Mouse (Mus musculus): ENCODE results near the gene Fbp1. TPM values are rescaled to one million over a fixed set of nuclear protein-coding genes. Genes with fewer than 3 reads are reported as not detected.

Fbp1 gene
- polyA plus RNA-seq, 1 experiment, result not detected

- H3K4me3 ChIP-seq (ENCODE audit: insufficient read depth, low read length), result no peak overlapping the region
- no peak overlapping the region for H3K27ac ChIP-seq (ENCODE audit: insufficient read depth, low read depth, low read length)
- TF ChIP-seq POLR2A (IDR thresholded peaks at IDR 0.05; ENCODE audit: borderline replicate concordance, low read depth, low read length) (no peak), CTCF (IDR thresholded peaks at IDR 0.05; ENCODE audit: low read depth, low read length) (no peak)
- H3K4me1 ChIP-seq (ENCODE audit: control insufficient read depth, insufficient read depth, low read length), result no peaks in the 10 kb centered on the region
These were observed 29.5 kb upstream of the Fbp1 start for GRCm38 (mm10) chr13:62917416-62918110.

- Histone ChIP-seq H3K4me1 (ENCODE audit: control insufficient read depth, insufficient read depth, low read length) (no peaks in the 10 kb centered on the region), H3K27ac (ENCODE audit: insufficient read depth, low read depth, low read length) (no peak overlapping the region), H3K4me3 (ENCODE audit: insufficient read depth, low read length) (no peak overlapping the region)
- no peak for TF ChIP-seq POLR2A (IDR thresholded peaks at IDR 0.05; ENCODE audit: borderline replicate concordance, low read depth, low read length)
- TF ChIP-seq CTCF (IDR thresholded peaks at IDR 0.05; ENCODE audit: low read depth, low read length), result no peak
These were observed 28.6 kb upstream of the Fbp1 start for GRCm38 (mm10) chr13:62916675-62917074.

DNA sequence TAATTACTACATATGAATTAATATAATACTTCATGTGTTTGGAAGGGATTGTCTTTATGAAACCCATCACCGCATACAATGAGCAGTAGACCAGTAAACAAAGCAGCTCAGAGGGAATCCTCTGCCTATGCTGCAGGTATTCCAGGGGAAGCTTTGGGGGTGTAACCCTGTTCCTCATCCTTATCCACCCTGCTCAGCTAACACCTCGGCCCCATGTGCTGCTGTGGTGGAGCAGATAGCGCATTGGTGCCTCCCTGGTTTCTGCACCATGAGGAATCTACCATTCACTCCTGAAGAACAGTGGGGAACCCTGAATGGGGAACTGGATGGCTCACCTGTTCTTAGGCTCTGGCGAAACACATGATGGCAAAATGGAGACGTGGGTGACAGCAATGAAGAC is 23.5 kb upstream of the Fbp1 start:
- no peaks in the 10 kb centered on the region for H3K4me1 ChIP-seq (ENCODE audit: control insufficient read depth, insufficient read depth, low read length)
- H3K27ac ChIP-seq (ENCODE audit: insufficient read depth, low read depth, low read length), result no peak overlapping the region
- no peak overlapping the region for H3K4me3 ChIP-seq (ENCODE audit: insufficient read depth, low read length)
- no peak for TF ChIP-seq POLR2A (IDR thresholded peaks at IDR 0.05; ENCODE audit: borderline replicate concordance, low read depth, low read length)
- no peak for TF ChIP-seq CTCF (IDR thresholded peaks at IDR 0.05; ENCODE audit: low read depth, low read length)

DNA sequence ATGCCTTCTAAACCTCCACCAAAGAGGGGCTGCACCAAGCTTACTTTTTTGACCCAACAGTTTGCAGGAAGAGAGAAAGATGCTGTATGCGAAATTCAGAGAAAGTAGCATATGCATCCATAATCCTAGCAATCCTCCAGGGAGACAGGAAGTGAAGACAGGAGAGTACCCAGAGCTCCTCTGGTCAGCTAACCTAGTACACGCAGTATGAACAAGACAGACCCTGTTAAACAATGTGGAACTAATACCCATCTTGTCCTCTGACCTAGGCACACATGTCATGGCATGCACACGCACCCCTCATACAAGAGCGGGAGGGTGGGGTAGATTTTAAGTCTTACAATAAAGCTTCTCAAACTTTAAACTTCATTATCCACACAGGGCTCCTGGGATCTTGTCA is 22.1 kb upstream of the Fbp1 start:
- H3K27ac ChIP-seq (ENCODE audit: insufficient read depth, low read depth, low read length), result no peak overlapping the region
- no peak for TF ChIP-seq POLR2A (IDR thresholded peaks at IDR 0.05; ENCODE audit: borderline replicate concordance, low read depth, low read length)
- no peak for TF ChIP-seq CTCF (IDR thresholded peaks at IDR 0.05; ENCODE audit: low read depth, low read length)
- H3K4me1 ChIP-seq (ENCODE audit: control insufficient read depth, insufficient read depth, low read length), result no peaks in the 10 kb centered on the region

DNA sequence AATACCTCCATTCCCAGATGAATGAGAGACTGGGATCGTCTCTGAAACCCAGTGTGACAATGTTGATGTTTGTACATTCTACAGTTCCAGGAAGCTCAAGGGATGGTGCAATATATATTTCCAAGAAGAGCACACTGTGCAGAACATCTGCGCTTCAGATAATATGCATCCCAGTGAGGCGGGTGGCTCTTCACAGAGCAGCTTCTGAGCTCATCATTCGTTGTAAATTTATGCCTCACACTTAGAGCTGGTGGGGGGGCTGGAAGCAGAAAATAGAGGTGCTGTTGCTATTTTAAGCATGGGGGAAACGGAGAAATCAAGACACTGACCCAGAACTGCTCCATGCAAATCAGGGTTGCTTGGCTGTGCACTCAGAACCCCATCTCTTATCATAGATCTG is 21.7 kb upstream of the Fbp1 start:
- no peak for TF ChIP-seq POLR2A (IDR thresholded peaks at IDR 0.05; ENCODE audit: borderline replicate concordance, low read depth, low read length)
- TF ChIP-seq CTCF (IDR thresholded peaks at IDR 0.05; ENCODE audit: low read depth, low read length), result no peak

More for the DNA sequence above, 22.1 kb upstream of the Fbp1 start:
- H3K4me3 ChIP-seq (ENCODE audit: insufficient read depth, low read length), result no peak overlapping the region

GRCm38 (mm10) chr13:62908163-62908559 is 20.1 kb upstream of the Fbp1 start:
- Histone ChIP-seq H3K4me3 (ENCODE audit: insufficient read depth, low read length) (no peak overlapping the region), H3K4me1 (ENCODE audit: control insufficient read depth, insufficient read depth, low read length) (no peaks in the 10 kb centered on the region), H3K27ac (ENCODE audit: insufficient read depth, low read depth, low read length) (no peak overlapping the region)
- TF ChIP-seq CTCF (IDR thresholded peaks at IDR 0.05; ENCODE audit: low read depth, low read length), result no peak
- no peak for TF ChIP-seq POLR2A (IDR thresholded peaks at IDR 0.05; ENCODE audit: borderline replicate concordance, low read depth, low read length)

More for the DNA sequence above, 21.7 kb upstream of the Fbp1 start:
- H3K4me3 ChIP-seq (ENCODE audit: insufficient read depth, low read length), result no peak overlapping the region
- H3K27ac ChIP-seq (ENCODE audit: insufficient read depth, low read depth, low read length), result no peak overlapping the region
- H3K4me1 ChIP-seq (ENCODE audit: control insufficient read depth, insufficient read depth, low read length), result no peaks in the 10 kb centered on the region

DNA sequence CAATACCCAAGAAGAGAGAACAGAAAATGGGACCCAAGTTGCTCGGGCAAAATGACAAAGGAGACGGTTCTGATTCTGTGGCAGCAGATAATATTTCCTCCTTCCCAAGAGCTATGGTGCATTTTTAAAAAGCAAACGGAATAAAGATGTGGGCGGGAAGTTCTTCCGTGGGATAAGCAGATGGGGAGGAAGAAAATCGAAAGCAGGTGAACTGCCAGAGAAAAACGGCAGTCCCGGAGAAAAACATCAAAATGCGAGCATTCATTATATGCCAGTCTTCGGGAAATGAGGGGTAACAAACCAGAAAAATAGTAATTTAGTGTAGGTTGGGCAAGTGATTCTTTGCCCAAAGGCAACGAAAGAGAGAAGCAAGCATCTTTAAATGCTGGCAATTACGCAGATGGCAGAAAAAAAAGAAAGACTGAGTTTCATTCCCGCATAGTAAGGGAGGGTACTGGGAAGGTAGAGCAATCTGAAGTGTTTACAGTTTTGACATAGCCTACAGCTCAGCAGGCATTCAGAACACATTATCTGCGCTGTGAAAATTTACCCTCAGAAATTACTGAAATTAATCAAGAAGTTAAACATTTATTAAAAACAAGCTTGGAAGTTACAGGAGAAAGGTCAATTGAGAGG is 19.6 kb upstream of the Fbp1 start:
- TF ChIP-seq POLR2A (IDR thresholded peaks at IDR 0.05; ENCODE audit: borderline replicate concordance, low read depth, low read length) (no peak), CTCF (IDR thresholded peaks at IDR 0.05; ENCODE audit: low read depth, low read length) (no peak)
- Histone ChIP-seq H3K27ac (ENCODE audit: insufficient read depth, low read depth, low read length) (no peak overlapping the region), H3K4me1 (ENCODE audit: control insufficient read depth, insufficient read depth, low read length) (no peaks in the 10 kb centered on the region), H3K4me3 (ENCODE audit: insufficient read depth, low read length) (no peak overlapping the region)

DNA sequence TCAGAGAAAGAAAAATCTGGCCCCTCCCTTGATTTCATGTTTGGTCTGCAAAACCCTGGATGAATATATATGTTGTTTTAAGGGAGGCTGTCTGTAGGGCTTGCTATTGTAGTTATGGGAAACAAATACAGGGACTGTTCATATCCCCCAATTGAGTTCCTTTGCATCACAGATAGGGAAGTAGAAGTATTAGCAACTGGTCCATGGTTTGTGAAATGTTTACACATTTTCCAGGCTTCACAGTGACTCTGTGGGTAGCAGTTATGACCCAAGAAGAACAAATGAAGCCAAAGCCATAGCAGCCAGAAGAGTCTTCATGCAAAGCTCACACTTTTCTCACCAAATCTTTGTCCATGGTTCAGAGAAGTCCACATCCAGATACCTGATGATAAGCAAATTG is 13.1 kb upstream of the Fbp1 start:
- no peak overlapping the region for H3K27ac ChIP-seq (ENCODE audit: insufficient read depth, low read depth, low read length)
- TF ChIP-seq POLR2A (IDR thresholded peaks at IDR 0.05; ENCODE audit: borderline replicate concordance, low read depth, low read length), result no peak
- no peak for TF ChIP-seq CTCF (IDR thresholded peaks at IDR 0.05; ENCODE audit: low read depth, low read length)

DNA sequence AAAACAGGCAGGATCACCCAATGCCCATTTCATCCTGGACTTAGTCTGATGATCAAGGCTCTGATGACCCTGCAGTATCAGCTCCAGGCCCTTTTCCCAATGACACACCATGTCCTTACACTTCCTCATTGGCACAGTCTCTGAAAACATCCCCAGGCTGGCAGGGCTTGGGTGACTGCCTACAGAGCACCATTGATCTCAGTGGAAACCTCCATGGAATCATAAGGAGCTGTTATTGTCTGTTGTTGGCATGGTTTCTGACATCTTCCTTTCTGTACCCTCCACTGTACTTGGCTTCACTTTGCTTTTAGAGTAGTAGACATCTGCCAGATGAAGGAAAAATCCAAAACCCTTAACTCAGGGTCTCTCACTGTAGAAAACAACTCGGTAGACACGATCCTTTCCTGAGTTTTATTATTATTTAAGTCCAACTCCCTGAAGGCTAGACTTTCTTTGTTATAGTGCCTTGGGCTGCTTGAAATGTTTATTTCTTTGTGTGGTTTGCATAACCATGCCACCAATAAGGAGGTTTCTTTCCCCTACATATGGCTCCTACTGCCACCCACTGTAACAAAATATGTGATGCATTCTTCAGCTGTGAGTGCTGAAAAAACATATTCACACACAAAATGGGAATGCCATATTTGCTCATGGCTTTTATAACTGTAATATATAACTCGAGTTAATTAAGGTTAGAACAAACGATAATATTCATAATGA is 10.0 kb upstream of the Fbp1 start:
- Histone ChIP-seq H3K27ac (ENCODE audit: insufficient read depth, low read depth, low read length) (no peak overlapping the region), H3K4me1 (ENCODE audit: control insufficient read depth, insufficient read depth, low read length) (peaks cover 2% of the 10 kb centered on the region; the same call in 1 of the 2 replicates), H3K4me3 (ENCODE audit: insufficient read depth, low read length) (no peak overlapping the region)
- TF ChIP-seq POLR2A (IDR thresholded peaks at IDR 0.05; ENCODE audit: borderline replicate concordance, low read depth, low read length) (no peak), CTCF (IDR thresholded peaks at IDR 0.05; ENCODE audit: low read depth, low read length) (no peak)

More for the DNA sequence above, 13.1 kb upstream of the Fbp1 start:
- Histone ChIP-seq H3K4me3 (ENCODE audit: insufficient read depth, low read length) (no peak overlapping the region), H3K4me1 (ENCODE audit: control insufficient read depth, insufficient read depth, low read length) (no peaks in the 10 kb centered on the region)

All from bone marrow macrophage, adult 2 months (primary cell).